Mouse (Mus musculus): ENCODE results near the gene Gpc1.

Gene Gpc1

DNA sequence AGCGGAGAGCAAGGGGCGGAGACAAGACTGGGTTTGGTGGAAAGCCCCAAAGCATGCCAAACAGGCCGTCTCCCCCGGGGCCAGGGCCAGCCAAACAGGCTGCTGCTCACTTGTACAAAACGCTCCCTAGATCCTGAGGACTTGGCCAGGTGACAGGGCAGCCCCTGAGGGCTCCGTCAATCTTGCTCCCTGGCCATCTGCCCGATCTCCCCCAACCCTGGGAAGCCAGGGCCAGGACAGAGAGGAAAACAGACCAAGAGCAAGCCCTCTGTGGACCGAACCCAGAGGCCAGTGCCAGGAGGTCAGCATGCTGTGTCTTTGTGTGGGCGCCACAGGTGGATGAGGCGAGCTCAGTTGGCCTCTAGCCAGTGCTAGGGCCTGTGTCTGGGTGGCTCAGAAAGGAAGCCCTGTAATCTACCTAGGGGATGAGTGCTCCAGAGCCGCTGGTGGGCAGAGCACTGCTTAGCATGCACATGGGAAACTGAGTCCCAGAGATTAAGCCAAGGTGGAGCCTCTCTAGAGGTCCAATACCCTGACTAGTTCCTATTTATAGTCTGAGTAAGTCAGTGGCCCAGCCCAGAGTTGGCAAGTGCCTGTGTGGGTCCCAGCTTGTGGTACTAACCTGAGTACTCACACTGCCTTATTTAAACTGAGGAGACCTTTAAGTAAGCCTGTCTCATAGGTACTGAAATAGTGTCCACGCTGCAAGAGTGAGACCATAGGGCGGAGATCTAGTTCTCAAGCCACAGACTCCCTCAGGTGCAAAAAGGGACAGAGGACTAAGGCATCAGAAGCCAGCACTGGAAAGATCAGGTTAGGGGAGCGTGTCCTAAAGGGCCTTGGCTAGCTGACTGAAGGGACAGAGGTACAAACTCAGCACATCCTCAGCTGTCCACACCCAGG, 6.7 kb downstream of the Gpc1 start:
- no peak for DNase-seq

DNA sequence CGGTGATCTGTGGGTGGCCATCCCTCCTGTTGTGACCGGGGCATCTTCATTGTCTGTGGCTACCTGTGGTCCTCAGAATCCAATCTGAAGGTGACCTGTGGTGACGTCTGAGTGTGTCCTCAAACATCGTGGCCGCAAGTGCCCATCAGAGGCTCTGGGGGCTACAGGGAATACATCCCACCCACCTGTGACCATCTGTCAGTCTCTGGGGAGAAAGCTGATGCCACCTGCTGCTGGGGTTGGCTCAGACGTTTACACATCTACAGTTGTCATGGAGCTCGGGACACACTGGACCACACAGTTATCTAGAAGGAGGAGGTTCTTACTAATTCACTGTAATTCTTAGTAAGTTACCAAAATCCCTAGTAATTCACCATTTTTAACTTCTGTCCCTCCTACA, 7.8 kb downstream of the Gpc1 start:
- no peak for DNase-seq

GRCm38 (mm10) chr1:92840231-92840890, 8.9 kb downstream of the Gpc1 start:
- DNase-seq, result no peak

GRCm38 (mm10) chr1:92841427-92841826, 10.0 kb downstream of the Gpc1 start:
- no peak for DNase-seq

- DNase-seq, result no peak
These were observed 14.4 kb downstream of the Gpc1 start for GRCm38 (mm10) chr1:92845889-92846288.

DNA sequence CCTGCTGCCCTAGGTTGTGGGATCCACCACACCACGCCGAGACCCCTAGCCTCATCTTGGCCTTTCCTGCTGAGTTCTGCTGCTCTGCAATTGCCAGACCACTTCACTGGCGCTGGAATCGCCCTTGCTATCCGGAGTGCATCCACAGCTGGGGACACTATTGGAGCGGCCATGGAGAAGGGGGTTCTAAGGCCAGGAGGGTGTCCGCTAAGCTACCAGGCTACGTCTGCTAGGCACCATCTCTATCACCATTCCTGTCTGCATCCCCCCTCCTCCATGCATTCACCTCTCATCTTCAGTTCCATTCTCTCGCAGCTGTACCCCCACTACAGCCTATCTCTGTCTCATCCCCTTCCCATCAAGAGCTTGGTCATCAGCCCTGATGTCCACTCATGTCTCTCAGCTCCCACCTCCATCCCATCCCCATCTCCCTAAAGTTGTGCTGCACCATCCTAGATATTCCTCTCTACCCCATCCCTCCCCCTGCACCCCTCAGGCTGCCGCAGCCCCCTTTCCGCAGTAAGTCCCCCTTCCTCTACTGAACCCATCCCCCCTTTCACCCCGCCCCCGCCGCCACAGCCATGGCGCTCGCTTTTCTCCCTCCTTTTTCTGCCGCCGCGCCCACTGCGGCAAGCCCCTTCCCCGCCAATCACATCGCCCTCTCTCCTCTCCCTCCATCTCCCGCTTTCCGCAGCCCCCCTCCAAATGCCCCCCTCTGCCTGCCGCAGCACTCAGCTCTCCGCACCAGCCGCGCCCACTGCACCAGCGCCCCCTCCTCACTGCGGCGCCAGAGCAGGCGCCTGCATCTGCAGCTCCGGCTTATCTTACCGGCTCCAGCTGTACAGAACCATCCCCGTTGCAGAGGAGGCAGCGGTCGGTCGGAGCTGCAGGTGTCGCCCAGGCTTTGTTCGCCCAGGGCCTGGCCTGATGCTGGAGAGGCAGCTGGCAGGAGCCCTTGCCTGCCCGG, 16.7 kb downstream of the Gpc1 start:
- DNase-seq, result peak; percentile 22

- peak; percentile 19 for DNase-seq
These were observed 18.0 kb downstream of the Gpc1 start for GRCm38 (mm10) chr1:92849491-92849890.

GRCm38 (mm10) chr1:92849938-92850574, 18.6 kb downstream of the Gpc1 start:
- DNase-seq, result no peak

DNA sequence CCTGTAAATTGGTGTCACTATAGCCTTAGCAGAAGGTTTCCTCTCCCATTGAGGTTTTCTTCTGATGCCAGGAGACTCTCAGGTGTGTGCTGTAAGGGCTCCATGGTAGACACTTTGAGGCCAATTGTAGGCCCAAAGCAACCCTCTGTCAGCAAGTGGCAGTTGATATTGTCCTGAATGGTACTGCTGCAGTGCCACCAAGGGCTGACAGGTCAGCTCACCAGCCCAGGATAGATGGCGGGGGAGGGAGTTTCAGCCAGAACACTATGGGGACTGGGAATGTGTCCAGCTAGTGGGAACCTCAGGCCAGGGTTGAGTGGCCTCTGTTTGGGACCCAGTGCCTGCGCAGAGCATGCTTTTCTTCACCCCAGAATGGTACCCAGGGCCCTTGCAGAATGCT, 21.0 kb downstream of the Gpc1 start:
- no peak for DNase-seq

- DNase-seq, result no peak
These were observed 30.1 kb downstream of the Gpc1 start for GRCm38 (mm10) chr1:92861503-92861902.

DNA sequence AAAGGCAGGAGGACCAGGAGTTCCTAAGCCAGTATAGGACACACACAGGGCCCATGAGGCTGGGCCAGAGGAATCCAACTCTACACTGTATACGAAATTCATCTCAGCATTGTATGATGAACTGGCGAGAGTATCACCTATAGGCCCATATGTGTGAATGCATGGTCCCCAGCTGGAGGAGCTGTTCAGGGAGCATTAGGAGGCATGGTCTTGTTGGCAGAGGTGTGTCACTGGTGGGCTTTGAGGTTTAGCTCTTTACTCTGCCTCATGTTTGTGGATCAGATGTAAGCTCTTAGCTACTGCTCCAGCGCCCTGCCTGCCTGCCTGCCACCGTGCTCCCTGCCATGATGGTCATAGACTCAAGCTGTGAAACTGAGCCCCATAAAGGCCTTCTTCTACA, 31.8 kb downstream of the Gpc1 start:
- no peak for DNase-seq

DNA sequence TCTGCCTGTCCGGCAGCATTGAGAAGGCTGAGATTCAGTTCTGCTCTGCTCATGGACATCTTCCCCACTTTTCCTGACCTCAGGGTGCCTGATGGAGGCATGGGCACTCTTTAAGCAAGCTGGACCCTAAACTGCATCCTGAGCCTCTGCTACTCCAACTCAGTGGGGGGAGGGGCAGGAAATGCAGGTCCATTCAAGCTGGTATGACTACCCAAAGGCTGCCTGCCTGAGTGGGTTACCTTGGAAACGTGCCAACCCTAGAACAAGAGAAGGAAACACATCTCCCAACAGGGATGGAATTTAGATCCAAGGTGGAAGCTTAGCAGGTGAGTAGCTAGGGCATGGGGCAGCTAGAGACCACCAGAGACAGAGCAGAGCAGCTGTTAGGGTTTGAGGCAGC, 34.7 kb downstream of the Gpc1 start:
- DNase-seq, result no peak

- no peak for DNase-seq
These were observed 38.5 kb downstream of the Gpc1 start for GRCm38 (mm10) chr1:92869985-92870384.

DNA sequence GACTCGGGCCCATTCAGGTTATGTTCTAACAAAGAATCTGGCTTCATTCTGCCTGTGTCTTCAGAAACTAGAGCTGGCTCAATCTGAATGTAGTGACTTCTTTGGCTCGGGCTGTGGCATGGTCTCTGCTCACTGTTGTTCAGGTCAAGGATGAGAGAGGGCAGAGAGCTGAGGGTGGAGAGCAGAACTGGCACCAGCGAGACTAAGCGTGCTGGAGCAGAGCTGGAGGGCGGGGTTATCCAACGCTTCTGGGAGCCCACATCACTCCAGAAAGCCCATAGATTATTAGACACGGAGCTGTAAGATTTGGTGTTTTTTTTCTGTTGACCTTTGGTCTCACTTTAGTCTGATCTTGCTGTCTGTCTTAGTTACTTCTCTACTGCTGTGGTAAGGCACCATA, 41.2 kb downstream of the Gpc1 start:
- DNase-seq, result no peak

DNA sequence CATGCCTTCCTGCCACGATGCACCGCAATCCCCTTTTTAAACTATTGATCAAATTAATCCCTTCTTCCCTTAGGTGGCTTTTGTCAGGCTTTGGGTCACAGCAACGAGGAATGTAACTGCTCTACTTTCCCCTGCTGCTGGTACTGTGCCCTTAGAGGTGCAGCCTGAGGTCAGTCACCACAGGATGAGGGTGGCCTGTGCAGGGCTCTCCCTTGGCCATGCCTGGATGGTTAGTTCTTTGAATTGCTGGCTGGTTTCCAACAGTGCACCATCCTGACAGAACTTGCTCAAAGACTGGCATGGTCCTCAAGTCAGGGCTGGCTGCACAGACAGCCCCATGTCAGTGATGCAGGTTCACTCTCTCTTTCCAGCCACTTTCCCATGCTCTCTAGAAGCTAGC, 42.6 kb downstream of the Gpc1 start:
- DNase-seq, result no peak

GRCm38 (mm10) chr1:92875360-92876111, 44.1 kb downstream of the Gpc1 start:
- no peak for DNase-seq

- DNase-seq, result no peak
These were observed 46.1 kb downstream of the Gpc1 start for GRCm38 (mm10) chr1:92877431-92877978.

DNA sequence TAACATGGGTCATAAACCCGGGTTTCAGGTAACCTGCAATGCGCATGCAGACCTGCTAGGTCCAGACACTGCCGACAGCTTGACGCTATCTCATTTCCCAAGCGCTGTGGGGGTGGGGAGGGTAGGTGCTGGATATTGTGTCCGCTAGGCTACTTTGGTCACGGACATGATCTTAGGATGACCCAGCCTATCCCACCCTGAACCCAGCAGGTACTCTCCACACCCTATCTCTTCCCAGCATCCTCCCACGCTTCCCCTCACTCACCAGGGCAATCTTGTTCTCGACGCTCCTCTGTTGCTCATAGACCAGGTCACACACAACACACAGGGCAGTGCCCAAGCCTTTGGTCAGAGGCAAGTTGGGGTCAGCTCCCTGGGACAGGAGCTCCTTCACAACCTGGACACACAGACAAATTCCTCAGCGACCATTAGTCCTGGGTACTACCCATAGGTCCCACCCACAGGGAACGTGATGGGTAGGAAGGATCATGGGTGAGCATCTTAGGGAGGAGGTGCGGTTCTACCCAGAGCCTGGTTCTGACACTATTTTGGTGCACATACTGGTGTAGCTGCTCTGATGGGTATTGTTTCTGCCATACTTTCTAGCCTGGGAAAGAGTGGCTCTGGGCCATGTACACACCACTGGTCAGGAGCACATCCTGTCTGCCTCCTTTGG, 46.8 kb downstream of the Gpc1 start:
- DNase-seq, result no peak

GRCm38 (mm10) chr1:92879266-92879665, 47.8 kb downstream of the Gpc1 start:
- no peak for DNase-seq

- no peak for DNase-seq
These were observed 48.7 kb downstream of the Gpc1 start for GRCm38 (mm10) chr1:92880101-92880500.

DNA sequence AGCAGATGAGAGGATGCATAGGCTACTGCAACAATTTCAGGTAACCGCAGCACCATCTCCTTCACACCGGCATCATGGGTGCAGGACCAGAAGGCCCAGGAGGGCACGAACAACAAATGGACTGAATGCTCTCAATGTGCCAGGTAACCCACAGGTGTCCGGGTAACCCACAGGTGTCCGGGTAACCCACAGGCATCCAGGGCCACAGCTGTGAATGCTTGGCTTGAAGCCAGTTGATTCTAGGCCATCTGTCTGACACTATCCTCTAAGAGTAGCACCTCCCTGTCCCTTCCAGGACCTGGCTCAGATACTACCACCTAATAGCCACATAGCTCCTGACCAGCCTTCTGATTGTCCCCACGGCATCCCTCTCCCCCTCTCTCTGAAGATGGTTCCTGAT, 50.5 kb downstream of the Gpc1 start:
- DNase-seq, result no peak

Data from thymus, postnatal 25 days (tissue).